Mouse (Mus musculus) right cerebral cortex, postnatal 14 days (tissue): Measurements from ENCODE around the gene Nr5a2.

Experiments
- DNase-seq: peaks from one replicate; pipeline ENCODE4 v3.0.0; 2022

Gene Nr5a2

GRCm38 (mm10) chr1:136909494-136910037 lies 50.7 kb downstream of the Nr5a2 start:
- no peak for DNase-seq

GRCm38 (mm10) chr1:136898130-136898529 lies 62.1 kb downstream of the Nr5a2 start:
- no peak for DNase-seq

- no peak for DNase-seq
Measured at GRCm38 (mm10) chr1:136896351-136896750, 63.9 kb downstream of the Nr5a2 start.

- no peak for DNase-seq
Measured at GRCm38 (mm10) chr1:136895877-136896276, 64.4 kb downstream of the Nr5a2 start.

GRCm38 (mm10) chr1:136894753-136895152 lies 65.5 kb downstream of the Nr5a2 start:
- DNase-seq, result no peak

GRCm38 (mm10) chr1:136893162-136893561 lies 67.1 kb downstream of the Nr5a2 start:
- DNase-seq, result no peak

- no peak for DNase-seq
Measured at GRCm38 (mm10) chr1:136890439-136890838, 69.8 kb downstream of the Nr5a2 start.

- DNase-seq, result no peak
Measured at GRCm38 (mm10) chr1:136888704-136889103, 71.5 kb downstream of the Nr5a2 start.

GRCm38 (mm10) chr1:136886678-136887077 lies 73.6 kb downstream of the Nr5a2 start:
- DNase-seq, result no peak

- no peak for DNase-seq
Measured at GRCm38 (mm10) chr1:136883458-136884174, 76.6 kb downstream of the Nr5a2 start.

- no peak for DNase-seq
Measured at GRCm38 (mm10) chr1:136880260-136880659, 80.0 kb downstream of the Nr5a2 start.

GRCm38 (mm10) chr1:136875006-136875405 lies 85.2 kb downstream of the Nr5a2 start:
- DNase-seq, result no peak

- no peak for DNase-seq
Measured at GRCm38 (mm10) chr1:136868955-136869354, 91.3 kb downstream of the Nr5a2 start.

- DNase-seq, result no peak
Measured at GRCm38 (mm10) chr1:136868285-136868684, 92.0 kb downstream of the Nr5a2 start.

GRCm38 (mm10) chr1:136866481-136867092 lies 93.7 kb downstream of the Nr5a2 start:
- no peak for DNase-seq

GRCm38 (mm10) chr1:136863209-136863608 lies 97.0 kb downstream of the Nr5a2 start:
- no peak for DNase-seq

- no peak for DNase-seq
Measured at GRCm38 (mm10) chr1:136859454-136859853, 100.8 kb downstream of the Nr5a2 start.

GRCm38 (mm10) chr1:136858724-136859123 lies 101.5 kb downstream of the Nr5a2 start:
- DNase-seq, result no peak

GRCm38 (mm10) chr1:136856104-136856503 lies 104.1 kb downstream of the Nr5a2 start:
- no peak for DNase-seq

- no peak for DNase-seq
Measured at GRCm38 (mm10) chr1:136848791-136849190, 111.5 kb downstream of the Nr5a2 start.

- no peak for DNase-seq
Measured at GRCm38 (mm10) chr1:136846081-136846480, 114.2 kb downstream of the Nr5a2 start.

- DNase-seq, result no peak
Measured at GRCm38 (mm10) chr1:136845341-136845740, 114.9 kb downstream of the Nr5a2 start.

GRCm38 (mm10) chr1:136840512-136840911 lies 119.7 kb downstream of the Nr5a2 start:
- no peak for DNase-seq

GRCm38 (mm10) chr1:136839202-136839601 lies 121.0 kb downstream of the Nr5a2 start:
- DNase-seq, result no peak
